Mouse (Mus musculus): ENCODE data around the gene Tax1bp3. TPM values are rescaled to one million over a fixed set of nuclear protein-coding genes. Genes with fewer than 3 reads are reported as not detected.

Tax1bp3 gene
- polyA plus RNA-seq, 1 experiment from 2014 or later, result 103 TPM

- no peak overlapping the region for H3K4me2 ChIP-seq (ENCODE audit: low read depth, low read length)
- H3K4me3 ChIP-seq (ENCODE audit: low read depth, low read length), result no peak overlapping the region
- no peaks in the 10 kb centered on the region for H3K27me3 ChIP-seq (ENCODE audit: control insufficient read depth, insufficient read depth, low read length)
- H3K9ac ChIP-seq (replicated peaks; ENCODE audit: low read depth, low read length), result no peak overlapping the region
- H3K4me1 ChIP-seq (ENCODE audit: control insufficient read depth, insufficient read depth, low read length), result no peaks in the 10 kb centered on the region; the same call in 1 of the 2 replicates
- H3K9me3 ChIP-seq (ENCODE audit: control insufficient read depth, low read length), result no peaks in the 10 kb centered on the region
- WGBS, result 84% methylated on average over 8 of the region's 8 CpGs
- H3K27ac ChIP-seq (ENCODE audit: low read depth, low read length), result no peak overlapping the region
- H3K36me3 ChIP-seq (ENCODE audit: control insufficient read depth, insufficient read depth, low read length), result no peaks in the 10 kb centered on the region
- ATAC-seq (ENCODE audit: low read depth), result no peak
Observed at GRCm38 (mm10) chr11:73168071-73168470, 8.8 kb upstream of the Tax1bp3 start.

GRCm38 (mm10) chr11:73168576-73168975, 8.3 kb upstream of the Tax1bp3 start:
- Histone ChIP-seq H3K27ac (ENCODE audit: low read depth, low read length) (no peak overlapping the region), H3K4me3 (ENCODE audit: low read depth, low read length) (no peak overlapping the region), H3K36me3 (ENCODE audit: control insufficient read depth, insufficient read depth, low read length) (no peaks in the 10 kb centered on the region), H3K4me1 (ENCODE audit: control insufficient read depth, insufficient read depth, low read length) (no peaks in the 10 kb centered on the region; the same call in 1 of the 2 replicates), H3K9me3 (ENCODE audit: control insufficient read depth, low read length) (no peaks in the 10 kb centered on the region), H3K27me3 (ENCODE audit: control insufficient read depth, insufficient read depth, low read length) (no peaks in the 10 kb centered on the region), H3K4me2 (ENCODE audit: low read depth, low read length) (no peak overlapping the region), H3K9ac (replicated peaks; ENCODE audit: low read depth, low read length) (no peak overlapping the region)
- no peak for ATAC-seq (ENCODE audit: low read depth)
- 82% methylated on average over 6 of the region's 6 CpGs for WGBS

GRCm38 (mm10) chr11:73169231-73169630, 7.7 kb upstream of the Tax1bp3 start:
- H3K4me2 ChIP-seq (ENCODE audit: low read depth, low read length), result no peak overlapping the region

GRCm38 (mm10) chr11:73172186-73172585, 4.7 kb upstream of the Tax1bp3 start:
- Histone ChIP-seq H3K4me1 (ENCODE audit: control insufficient read depth, insufficient read depth, low read length) (peaks cover 11% of the 10 kb centered on the region), H3K27me3 (ENCODE audit: control insufficient read depth, insufficient read depth, low read length) (no peaks in the 10 kb centered on the region), H3K27ac (ENCODE audit: low read depth, low read length) (no peak overlapping the region), H3K9ac (replicated peaks; ENCODE audit: low read depth, low read length) (no peak overlapping the region), H3K4me2 (ENCODE audit: low read depth, low read length) (no peak overlapping the region), H3K4me3 (ENCODE audit: low read depth, low read length) (no peak overlapping the region), H3K9me3 (ENCODE audit: control insufficient read depth, low read length) (no peaks in the 10 kb centered on the region), H3K36me3 (ENCODE audit: control insufficient read depth, insufficient read depth, low read length) (no peaks in the 10 kb centered on the region)
- WGBS, result 58% methylated on average over 5 of the region's 5 CpGs
- no peak for ATAC-seq (ENCODE audit: low read depth)

More at GRCm38 (mm10) chr11:73169231-73169630, 7.7 kb upstream of the Tax1bp3 start:
- H3K27ac ChIP-seq (ENCODE audit: low read depth, low read length), result no peak overlapping the region
- H3K36me3 ChIP-seq (ENCODE audit: control insufficient read depth, insufficient read depth, low read length), result no peaks in the 10 kb centered on the region
- no peak overlapping the region for H3K9ac ChIP-seq (replicated peaks; ENCODE audit: low read depth, low read length)
- no peaks in the 10 kb centered on the region; the same call in 1 of the 2 replicates for H3K4me1 ChIP-seq (ENCODE audit: control insufficient read depth, insufficient read depth, low read length)
- H3K27me3 ChIP-seq (ENCODE audit: control insufficient read depth, insufficient read depth, low read length), result no peaks in the 10 kb centered on the region
- no peak overlapping the region for H3K4me3 ChIP-seq (ENCODE audit: low read depth, low read length)
- ATAC-seq (ENCODE audit: low read depth), result peak; percentile 50; the same call in 1 of the 2 replicates
- WGBS, result 53% methylated on average over 4 of the region's 4 CpGs
- H3K9me3 ChIP-seq (ENCODE audit: control insufficient read depth, low read length), result no peaks in the 10 kb centered on the region

GRCm38 (mm10) chr11:73175612-73176011, 1.3 kb upstream of the Tax1bp3 start:
- no peak for ATAC-seq (ENCODE audit: low read depth)
- Histone ChIP-seq H3K36me3 (ENCODE audit: control insufficient read depth, insufficient read depth, low read length) (no peaks in the 10 kb centered on the region), H3K9ac (replicated peaks; ENCODE audit: low read depth, low read length) (no peak overlapping the region), H3K27me3 (ENCODE audit: control insufficient read depth, insufficient read depth, low read length) (no peaks in the 10 kb centered on the region), H3K4me3 (ENCODE audit: low read depth, low read length) (peak overlapping the region; percentile 83), H3K4me2 (ENCODE audit: low read depth, low read length) (peak overlapping the region; percentile 79), H3K4me1 (ENCODE audit: control insufficient read depth, insufficient read depth, low read length) (peaks cover 17% of the 10 kb centered on the region), H3K9me3 (ENCODE audit: control insufficient read depth, low read length) (no peaks in the 10 kb centered on the region), H3K27ac (ENCODE audit: low read depth, low read length) (no peak overlapping the region)
- WGBS, result 47% methylated on average over 8 of the region's 8 CpGs

GRCm38 (mm10) chr11:73176186-73176585, 697 bp upstream of the Tax1bp3 start:
- Histone ChIP-seq H3K27ac (ENCODE audit: low read depth, low read length) (peak overlapping the region; percentile 87; the same call in 1 of the 2 replicates), H3K9me3 (ENCODE audit: control insufficient read depth, low read length) (no peaks in the 10 kb centered on the region), H3K4me2 (ENCODE audit: low read depth, low read length) (peak overlapping the region; percentile 79), H3K4me1 (ENCODE audit: control insufficient read depth, insufficient read depth, low read length) (peaks cover 17% of the 10 kb centered on the region), H3K4me3 (ENCODE audit: low read depth, low read length) (peak overlapping the region; percentile 83), H3K9ac (replicated peaks; ENCODE audit: low read depth, low read length) (peak overlapping the region; percentile 88), H3K27me3 (ENCODE audit: control insufficient read depth, insufficient read depth, low read length) (no peaks in the 10 kb centered on the region), H3K36me3 (ENCODE audit: control insufficient read depth, insufficient read depth, low read length) (no peaks in the 10 kb centered on the region)
- WGBS, result 2% methylated on average over 15 of the region's 15 CpGs
- no peak; the same call in 1 of the 2 replicates for ATAC-seq (ENCODE audit: low read depth)

GRCm38 (mm10) chr11:73177509-73177875, 609 bp downstream of the Tax1bp3 start:
- H3K4me2 ChIP-seq (ENCODE audit: low read depth, low read length), result peak overlapping the region; percentile 75
- no peaks in the 10 kb centered on the region for H3K9me3 ChIP-seq (ENCODE audit: control insufficient read depth, low read length)
- 0% methylated on average over 28 of the region's 28 CpGs for WGBS
- peak overlapping the region; percentile 88 for H3K9ac ChIP-seq (replicated peaks; ENCODE audit: low read depth, low read length)
- ATAC-seq (ENCODE audit: low read depth), result peak; percentile 54
- 0 out of 2 replicates have a peak, but pooled peaks cover 3% of the 10 kb centered on the region for H3K36me3 ChIP-seq (ENCODE audit: control insufficient read depth, insufficient read depth, low read length)
- peaks cover 17% of the 10 kb centered on the region for H3K4me1 ChIP-seq (ENCODE audit: control insufficient read depth, insufficient read depth, low read length)
- H3K27ac ChIP-seq (ENCODE audit: low read depth, low read length), result peak overlapping the region; percentile 87
- H3K4me3 ChIP-seq (ENCODE audit: low read depth, low read length), result peak overlapping the region; percentile 83
- H3K27me3 ChIP-seq (ENCODE audit: control insufficient read depth, insufficient read depth, low read length), result no peaks in the 10 kb centered on the region

- Histone ChIP-seq H3K4me1 (ENCODE audit: control insufficient read depth, insufficient read depth, low read length) (peaks cover 17% of the 10 kb centered on the region), H3K27me3 (ENCODE audit: control insufficient read depth, insufficient read depth, low read length) (no peaks in the 10 kb centered on the region), H3K4me3 (ENCODE audit: low read depth, low read length) (peak overlapping the region; percentile 83), H3K36me3 (ENCODE audit: control insufficient read depth, insufficient read depth, low read length) (0 out of 2 replicates have a peak, but pooled peaks cover 3% of the 10 kb centered on the region), H3K9me3 (ENCODE audit: control insufficient read depth, low read length) (no peaks in the 10 kb centered on the region), H3K27ac (ENCODE audit: low read depth, low read length) (peak overlapping the region; percentile 87), H3K9ac (replicated peaks; ENCODE audit: low read depth, low read length) (peak overlapping the region; percentile 88), H3K4me2 (ENCODE audit: low read depth, low read length) (peak overlapping the region; percentile 75)
- peak; percentile 1; the same call in 1 of the 2 replicates for ATAC-seq (ENCODE audit: low read depth)
- WGBS, result 2% methylated on average over 2 of the region's 2 CpGs
Observed at GRCm38 (mm10) chr11:73177895-73178294, 1.0 kb downstream of the Tax1bp3 start.

GRCm38 (mm10) chr11:73185872-73186615, 9.2 kb downstream of the Tax1bp3 start:
- Histone ChIP-seq H3K4me1 (ENCODE audit: control insufficient read depth, insufficient read depth, low read length) (no peaks in the 10 kb centered on the region), H3K4me3 (ENCODE audit: low read depth, low read length) (no peak overlapping the region), H3K36me3 (ENCODE audit: control insufficient read depth, insufficient read depth, low read length) (peaks cover 33% of the 10 kb centered on the region), H3K9ac (replicated peaks; ENCODE audit: low read depth, low read length) (no peak overlapping the region), H3K27ac (ENCODE audit: low read depth, low read length) (no peak overlapping the region), H3K4me2 (ENCODE audit: low read depth, low read length) (no peak overlapping the region), H3K9me3 (ENCODE audit: control insufficient read depth, low read length) (no peaks in the 10 kb centered on the region), H3K27me3 (ENCODE audit: control insufficient read depth, insufficient read depth, low read length) (no peaks in the 10 kb centered on the region)
- 95% methylated on average over 10 of the region's 10 CpGs for WGBS
- no peak for ATAC-seq (ENCODE audit: low read depth)
